Mouse (Mus musculus) limb, embryonic 12.5 days (tissue): Measurements from ENCODE around the gene Psen2. TPM values are rescaled to one million over a fixed set of nuclear protein-coding genes. Genes with fewer than 3 reads are reported as not detected.

Source experiments
- ATAC-seq: fragments of 200-750 bp; cut with Nextera tagmentation; 2 replicates; pipeline ENCODE4 v1.8.0; 2017; ENCODE audit warnings: low read depth, moderate TSS enrichment; ENCODE audit not compliant: insufficient number of reproducible peaks, insufficient read depth, low FRiP score, low TSS enrichment
- H3K27ac ChIP-seq: fragments of 300-500 bp; sonication (generic); 2 replicates; pipeline ENCODE4 v1.5.1; 2016; ENCODE audit warnings: mild to moderate bottlenecking, moderate library complexity
- H3K27me3 ChIP-seq: fragments of 300-500 bp; sonication (generic); 2 replicates; pipeline ENCODE4 v1.6.1; 2016; ENCODE audit warnings: mild to moderate bottlenecking, moderate library complexity
- H3K36me3 ChIP-seq: fragments of 300-500 bp; sonication (generic); 2 replicates; pipeline ENCODE4 v1.6.1; 2016; ENCODE audit warnings: mild to moderate bottlenecking, moderate library complexity
- H3K4me1 ChIP-seq: fragments of 300-500 bp; sonication (generic); replicated peaks from 2 replicates; pipeline ENCODE4 v1.6.1; 2016
- H3K4me2 ChIP-seq: fragments of 300-500 bp; sonication (generic); 2 replicates; pipeline ENCODE4 v1.6.1; 2016; ENCODE audit warnings: mild to moderate bottlenecking, moderate library complexity
- H3K4me3 ChIP-seq: fragments of 300-500 bp; sonication (generic); replicated peaks from 2 replicates; pipeline ENCODE4 v1.5.1; 2016; ENCODE audit warnings: mild to moderate bottlenecking
- H3K9ac ChIP-seq: fragments of 300-500 bp; sonication (generic); replicated peaks from 2 replicates; pipeline ENCODE4 v1.6.1; 2016; ENCODE audit warnings: mild to moderate bottlenecking, moderate library complexity
- H3K9me3 ChIP-seq: fragments of 300-500 bp; sonication (generic); 2 replicates; pipeline ENCODE4 v1.6.1; 2016; ENCODE audit warnings: mild to moderate bottlenecking, moderate library complexity
- WGBS: fragments of 180-500 bp; shearing (Covaris S2); methylation state at CpG from one replicate; pipeline ENCODE4 v1.1.7; 2016; 5-methylcytosine and 5-hydroxymethylcytosine counted together
- polyA plus RNA-seq: library from polyadenylated mRNA; unstranded; fragments of >200 nt; fragmentation: Nextera tagmentation; extraction: Ambion mirVana; gene quantifications from 2 replicates; pipeline ENCODE4 v1.2.1, GENCODE M21; 2016

The Psen2 gene
- polyA plus RNA-seq, 1 experiment from 2014 or later, result 10.7 TPM

GRCm38 (mm10) chr1:180183525-180184159 lies 79.6 kb downstream of the Psen2 start:
- 82% methylated on average over 6 of the region's 6 CpGs for WGBS

GRCm38 (mm10) chr1:180182731-180183130 lies 80.5 kb downstream of the Psen2 start:
- Histone ChIP-seq H3K4me2 (no peak overlapping the region), H3K9me3 (no peaks in the 10 kb centered on the region), H3K4me3 (no peak overlapping the region), H3K27ac (no peak overlapping the region), H3K27me3 (no peaks in the 10 kb centered on the region), H3K36me3 (no peaks in the 10 kb centered on the region), H3K9ac (no peak overlapping the region), H3K4me1 (no peaks in the 10 kb centered on the region)
- 77% methylated on average over 3 of the region's 3 CpGs for WGBS
- no peak for ATAC-seq

More at GRCm38 (mm10) chr1:180183525-180184159, 79.6 kb downstream of the Psen2 start:
- no peaks in the 10 kb centered on the region for H3K27me3 ChIP-seq
- 0 out of 2 replicates have a peak, but pooled peaks cover 5% of the 10 kb centered on the region for H3K9me3 ChIP-seq
- no peak overlapping the region for H3K27ac ChIP-seq
- H3K4me3 ChIP-seq, result no peak overlapping the region
- H3K36me3 ChIP-seq, result no peaks in the 10 kb centered on the region
- no peak overlapping the region for H3K9ac ChIP-seq
- no peak overlapping the region for H3K4me2 ChIP-seq
- H3K4me1 ChIP-seq, result no peaks in the 10 kb centered on the region
- no peak for ATAC-seq

GRCm38 (mm10) chr1:180181966-180182319 lies 81.3 kb downstream of the Psen2 start:
- no peaks in the 10 kb centered on the region for H3K9me3 ChIP-seq
- ATAC-seq, result no peak
- 86% methylated on average over 9 of the region's 9 CpGs for WGBS

GRCm38 (mm10) chr1:180181304-180181965 lies 81.8 kb downstream of the Psen2 start:
- Histone ChIP-seq H3K9me3 (no peaks in the 10 kb centered on the region), H3K27me3 (no peaks in the 10 kb centered on the region), H3K36me3 (no peaks in the 10 kb centered on the region), H3K4me1 (no peaks in the 10 kb centered on the region), H3K9ac (no peak overlapping the region), H3K27ac (no peak overlapping the region), H3K4me2 (no peak overlapping the region), H3K4me3 (no peak overlapping the region)
- 86% methylated on average over 7 of the region's 7 CpGs for WGBS
- no peak for ATAC-seq

More at GRCm38 (mm10) chr1:180181966-180182319, 81.3 kb downstream of the Psen2 start:
- Histone ChIP-seq H3K4me2 (no peak overlapping the region), H3K4me3 (no peak overlapping the region), H3K36me3 (no peaks in the 10 kb centered on the region), H3K4me1 (no peaks in the 10 kb centered on the region), H3K27me3 (no peaks in the 10 kb centered on the region), H3K27ac (no peak overlapping the region), H3K9ac (no peak overlapping the region)

- Histone ChIP-seq H3K9me3 (no peaks in the 10 kb centered on the region), H3K36me3 (no peaks in the 10 kb centered on the region), H3K4me3 (no peak overlapping the region), H3K4me2 (no peak overlapping the region), H3K27me3 (no peaks in the 10 kb centered on the region), H3K9ac (no peak overlapping the region), H3K27ac (no peak overlapping the region), H3K4me1 (no peaks in the 10 kb centered on the region)
- 98% methylated on average over 2 of the region's 2 CpGs for WGBS
- ATAC-seq, result no peak
Observed at GRCm38 (mm10) chr1:180179840-180180239, 83.4 kb downstream of the Psen2 start.

- 95% methylated on average over 4 of the region's 4 CpGs for WGBS
- no peak overlapping the region for H3K4me2 ChIP-seq
- ATAC-seq, result no peak
- H3K9ac ChIP-seq, result no peak overlapping the region
- no peaks in the 10 kb centered on the region for H3K9me3 ChIP-seq
- no peaks in the 10 kb centered on the region for H3K27me3 ChIP-seq
- H3K4me1 ChIP-seq, result no peaks in the 10 kb centered on the region
- no peaks in the 10 kb centered on the region for H3K36me3 ChIP-seq
- H3K27ac ChIP-seq, result no peak overlapping the region
- H3K4me3 ChIP-seq, result no peak overlapping the region
Observed at GRCm38 (mm10) chr1:180179100-180179499, 84.1 kb downstream of the Psen2 start.

GRCm38 (mm10) chr1:180178340-180178739 lies 84.9 kb downstream of the Psen2 start:
- Histone ChIP-seq H3K9me3 (no peaks in the 10 kb centered on the region), H3K36me3 (no peaks in the 10 kb centered on the region), H3K4me2 (no peak overlapping the region), H3K4me3 (no peak overlapping the region), H3K27ac (no peak overlapping the region), H3K4me1 (no peaks in the 10 kb centered on the region), H3K9ac (no peak overlapping the region), H3K27me3 (no peaks in the 10 kb centered on the region)
- ATAC-seq, result no peak
- 88% methylated on average over 9 of the region's 9 CpGs for WGBS

Other genes starting within 250 kb of the Psen2 start
- gene Coq8a, start 63.8 kb downstream of the Psen2 start, polyA plus RNA-seq, result 4.0 and 6.0 TPM in 2 replicates
- 13.9 and 14.5 TPM in 2 replicates for gene Itpkb, start 67.0 kb upstream of the Psen2 start, polyA plus RNA-seq
- gene Stum, start 220.1 kb upstream of the Psen2 start, polyA plus RNA-seq, result 1.7 and 1.8 TPM in 2 replicates